Mouse (Mus musculus): Measurements from ENCODE around the gene Tmeff2.
A peak's percentile ranks its signal among the peaks of the same experiment; 100 is the strongest.

The Tmeff2 gene

GRCm38 (mm10) chr1:51107299-51107698, 206.9 kb downstream of the Tmeff2 start:
- DNase-seq, result no peak

GRCm38 (mm10) chr1:51114721-51115120, 214.3 kb downstream of the Tmeff2 start:
- DNase-seq, result no peak

GRCm38 (mm10) chr1:51115761-51116160, 215.3 kb downstream of the Tmeff2 start:
- no peak for DNase-seq

- no peak for DNase-seq
Observed at GRCm38 (mm10) chr1:51117830-51118229, 217.4 kb downstream of the Tmeff2 start.

- DNase-seq, result no peak
Observed at GRCm38 (mm10) chr1:51125671-51126424, 225.4 kb downstream of the Tmeff2 start.

GRCm38 (mm10) chr1:51126425-51126765, 225.9 kb downstream of the Tmeff2 start:
- DNase-seq, result no peak

- no peak for DNase-seq
Observed at GRCm38 (mm10) chr1:51136792-51137191, 236.3 kb downstream of the Tmeff2 start.

- no peak for DNase-seq
Observed at GRCm38 (mm10) chr1:51139605-51140004, 239.2 kb downstream of the Tmeff2 start.

GRCm38 (mm10) chr1:51141381-51141780, 240.9 kb downstream of the Tmeff2 start:
- DNase-seq, result no peak

- DNase-seq, result no peak
Observed at GRCm38 (mm10) chr1:51142729-51143128, 242.3 kb downstream of the Tmeff2 start.

GRCm38 (mm10) chr1:51145693-51146092, 245.2 kb downstream of the Tmeff2 start:
- no peak for DNase-seq

GRCm38 (mm10) chr1:51148481-51149137, 248.2 kb downstream of the Tmeff2 start:
- DNase-seq, result peak; percentile 10

GRCm38 (mm10) chr1:51149488-51149887, 249.0 kb downstream of the Tmeff2 start:
- DNase-seq, result no peak

- no peak for DNase-seq
Observed at GRCm38 (mm10) chr1:51149890-51150289, 249.4 kb downstream of the Tmeff2 start.

GRCm38 (mm10) chr1:51152017-51152416, 251.6 kb downstream of the Tmeff2 start:
- DNase-seq, result no peak

GRCm38 (mm10) chr1:51152856-51153255, 252.4 kb downstream of the Tmeff2 start:
- no peak for DNase-seq

- no peak for DNase-seq
Observed at GRCm38 (mm10) chr1:51184276-51184675, 283.8 kb downstream of the Tmeff2 start.

GRCm38 (mm10) chr1:51189008-51189407, 288.6 kb downstream of the Tmeff2 start:
- no peak for DNase-seq

- no peak for DNase-seq
Observed at GRCm38 (mm10) chr1:51191253-51191652, 290.8 kb downstream of the Tmeff2 start.

GRCm38 (mm10) chr1:51191872-51192613, 291.6 kb downstream of the Tmeff2 start:
- DNase-seq, result no peak

GRCm38 (mm10) chr1:51199088-51199830, 298.8 kb downstream of the Tmeff2 start:
- DNase-seq, result no peak

GRCm38 (mm10) chr1:51199954-51200353, 299.5 kb downstream of the Tmeff2 start:
- DNase-seq, result no peak

- DNase-seq, result no peak
Observed at GRCm38 (mm10) chr1:51215631-51216030, 315.2 kb downstream of the Tmeff2 start.
